Mouse (Mus musculus): ENCODE results near the gene Csrnp2.

GRCm38 (mm10) chr15:100478925-100479324 is 16.4 kb downstream of the Csrnp2 start:
- no peak for TF ChIP-seq CTCF (IDR thresholded peaks at IDR 0.05; ENCODE audit: borderline replicate concordance, extremely low read depth, insufficient read depth, insufficient read length)
- no peak for TF ChIP-seq POLR2A (IDR thresholded peaks at IDR 0.05; ENCODE audit: borderline replicate concordance, extremely low read depth, insufficient read depth, insufficient read length, poor library complexity, severe bottlenecking)
